Mouse (Mus musculus) testis, adult 2 months (tissue): ENCODE results near the gene Lancl2. TPM values are rescaled to one million over a fixed set of nuclear protein-coding genes. Genes with fewer than 3 reads are reported as not detected.

Experiments
- H3K27ac ChIP-seq: fragments of 200-500 bp; 2 replicates; pipeline ENCODE4 v1.5.1; 2012; ENCODE audit warnings: low read depth, low read length; ENCODE audit not compliant: control insufficient read depth, insufficient read depth
- H3K27me3 ChIP-seq: fragments of 200-500 bp; 2 replicates; pipeline ENCODE4 v1.6.1; 2012; ENCODE audit warnings: mild to moderate bottlenecking, low read length, moderate library complexity; ENCODE audit not compliant: control insufficient read depth, insufficient read depth
- H3K36me3 ChIP-seq: fragments of 200-500 bp; 2 replicates; pipeline ENCODE4 v1.6.1; 2012; ENCODE audit warnings: mild to moderate bottlenecking, low read length; ENCODE audit not compliant: control insufficient read depth, insufficient read depth
- H3K4me1 ChIP-seq: fragments of 200-500 bp; 2 replicates; pipeline ENCODE4 v1.6.1; 2012; ENCODE audit warnings: low read length; ENCODE audit not compliant: control insufficient read depth, insufficient read depth
- H3K4me3 ChIP-seq: fragments of 200-500 bp; 2 replicates; pipeline ENCODE4 v1.5.1; 2012; ENCODE audit warnings: low read depth, mild to moderate bottlenecking, low read length, moderate library complexity, mixed read lengths; ENCODE audit not compliant: control insufficient read depth
- CTCF ChIP-seq: fragments of 200-500 bp; IDR thresholded peaks from 2 replicates; pipeline ENCODE4 v1.5.1; 2012; ENCODE audit warnings: low read depth, mild to moderate bottlenecking, inconsistent platforms, low read length, moderate library complexity; ENCODE audit not compliant: control insufficient read depth, insufficient read depth, insufficient replicate concordance
- POLR2A ChIP-seq: fragments of 200-500 bp; IDR thresholded peaks from 2 replicates; pipeline ENCODE4 v1.6.1; 2012; ENCODE audit warnings: low read depth, mild to moderate bottlenecking, inconsistent platforms, low read length, moderate library complexity; ENCODE audit not compliant: control insufficient read depth
- polyA plus RNA-seq: library from polyadenylated mRNA; depleted of rRNA; stranded (reverse); fragments of >200 nt; gene quantifications from 2 replicates; pipeline ENCODE4 v1.2.3, GENCODE M21; 2012

Lancl2 gene
- polyA plus RNA-seq, 1 experiment: 87.9 TPM

GRCm38 (mm10) chr6:57703703-57704102 lies 1.4 kb downstream of the Lancl2 start:
- Histone ChIP-seq H3K27ac (no peak overlapping the region), H3K4me3 (peak overlapping the region; percentile 96), H3K4me1 (peaks cover 4% of the 10 kb centered on the region), H3K36me3 (no peaks in the 10 kb centered on the region), H3K27me3 (no peaks in the 10 kb centered on the region)
- no peak for TF ChIP-seq CTCF
- no peak for TF ChIP-seq POLR2A

- TF ChIP-seq POLR2A: no peak
- TF ChIP-seq CTCF: no peak
- H3K27ac ChIP-seq: no peak overlapping the region
- H3K27me3 ChIP-seq: no peaks in the 10 kb centered on the region
Measured at GRCm38 (mm10) chr6:57706721-57707120, 4.4 kb downstream of the Lancl2 start.

GRCm38 (mm10) chr6:57711726-57712125 lies 9.4 kb downstream of the Lancl2 start:
- no peak overlapping the region for H3K4me3 ChIP-seq
- no peaks in the 10 kb centered on the region for H3K27me3 ChIP-seq
- TF ChIP-seq CTCF (no peak), POLR2A (no peak)
- no peaks in the 10 kb centered on the region for H3K36me3 ChIP-seq
- no peak overlapping the region for H3K27ac ChIP-seq
- H3K4me1 ChIP-seq: no peaks in the 10 kb centered on the region

More at GRCm38 (mm10) chr6:57706721-57707120, 4.4 kb downstream of the Lancl2 start:
- H3K4me1 ChIP-seq: peaks cover 4% of the 10 kb centered on the region
- no peaks in the 10 kb centered on the region for H3K36me3 ChIP-seq
- H3K4me3 ChIP-seq: no peak overlapping the region

GRCm38 (mm10) chr6:57721347-57721746 lies 19.0 kb downstream of the Lancl2 start:
- no peak for TF ChIP-seq CTCF
- H3K4me3 ChIP-seq: no peak overlapping the region

GRCm38 (mm10) chr6:57742749-57743148 lies 40.4 kb downstream of the Lancl2 start:
- H3K4me1 ChIP-seq: no peaks in the 10 kb centered on the region
- no peak overlapping the region for H3K27ac ChIP-seq
- no peaks in the 10 kb centered on the region for H3K27me3 ChIP-seq
- H3K4me3 ChIP-seq: no peak overlapping the region
- no peaks in the 10 kb centered on the region; the same call in 1 of the 2 replicates for H3K36me3 ChIP-seq
- TF ChIP-seq POLR2A: no peak
- no peak for TF ChIP-seq CTCF

More at GRCm38 (mm10) chr6:57721347-57721746, 19.0 kb downstream of the Lancl2 start:
- no peaks in the 10 kb centered on the region for H3K27me3 ChIP-seq
- H3K27ac ChIP-seq: no peak overlapping the region
- no peaks in the 10 kb centered on the region for H3K4me1 ChIP-seq
- no peaks in the 10 kb centered on the region; the same call in none of the 2 replicates for H3K36me3 ChIP-seq

GRCm38 (mm10) chr6:57743333-57743732 lies 41.0 kb downstream of the Lancl2 start:
- Histone ChIP-seq H3K27ac (no peak overlapping the region), H3K4me3 (no peak overlapping the region), H3K27me3 (no peaks in the 10 kb centered on the region), H3K4me1 (no peaks in the 10 kb centered on the region), H3K36me3 (no peaks in the 10 kb centered on the region)
- TF ChIP-seq POLR2A (no peak), CTCF (no peak; the same call in 1 of the 2 replicates)

GRCm38 (mm10) chr6:57744123-57744522 lies 41.8 kb downstream of the Lancl2 start:
- Histone ChIP-seq H3K27ac (no peak overlapping the region), H3K36me3 (no peaks in the 10 kb centered on the region), H3K4me1 (no peaks in the 10 kb centered on the region), H3K27me3 (no peaks in the 10 kb centered on the region), H3K4me3 (no peak overlapping the region)
- TF ChIP-seq CTCF (no peak), POLR2A (no peak)
